ENCODE assay signal across 15 mouse cellular contexts in genomic region chr5:130480290-130480689, GRCm38 (mm10).
"Had no signal": no experiment of that assay in that cellular context is flagged by ENCODE, and none has a peak within 500 bp of the region (broad histone marks: within the 10 kb centered on the region; RNA-seq: fewer than 3 reads in every experiment).

No protein-coding gene starts in this region.

- H3K4me3 ChIP-seq: neural tube, embryonic 15.5 days; stomach, embryonic 15.5 days had no signal

- H3K4me1 ChIP-seq: neural tube, embryonic 15.5 days; stomach, embryonic 15.5 days had no signal

- DNase-seq: retina, postnatal 1 day; right cerebral cortex, adult 18-20 months; right cerebral cortex, postnatal 14 days; right cerebral cortex, postnatal 25 days; right cerebral cortex, postnatal 4 days; spleen, adult 18-20 months; thymus, adult 18-20 months; thymus, adult 2 months; thymus, postnatal 14 days; thymus, postnatal 25 days; thymus, postnatal 36 days; thymus, postnatal 4 days had no signal

- H3K9me3 ChIP-seq: neural tube, embryonic 15.5 days; stomach, embryonic 15.5 days had no signal

- H3K27ac ChIP-seq: stomach, embryonic 15.5 days; stomach, postnatal 0 days had no signal

- H3K27me3 ChIP-seq: neural tube, embryonic 15.5 days; stomach, embryonic 15.5 days had no signal

- H3K4me2 ChIP-seq: neural tube, embryonic 15.5 days; stomach, embryonic 15.5 days had no signal

- H3K36me3 ChIP-seq: neural tube, embryonic 15.5 days; stomach, embryonic 15.5 days had no signal

- H3K9ac ChIP-seq: neural tube, embryonic 15.5 days; stomach, embryonic 15.5 days had no signal
